Mouse (Mus musculus) erythroid progenitor cell, adult 5-6 weeks (primary cell): ENCODE measurements around the gene Gm21773. TPM values are rescaled to one million over a fixed set of nuclear protein-coding genes. Genes with fewer than 3 reads are reported as not detected.
"Not testable (repeated sequence)": the region's sequence is repeated elsewhere in the genome, so short reads cannot be mapped to it uniquely, and the experiment has no call there.

Experiments
- ATAC-seq: replicated peaks from 2 replicates; pipeline ENCODE4 v1.8.0; 2016; ENCODE audit warnings: moderate number of reproducible peaks, mild to moderate bottlenecking, moderate TSS enrichment, inconsistent platforms; ENCODE audit not compliant: poor library complexity, low FRiP score, severe bottlenecking
- total RNA-seq, 2 experiments: library from RNA; stranded (forward) in 1 of 2; stranded (reverse) in 1 of 2; fragments of 150-400 nt in 1 of 2; fragments of 186-747, 209-891 nt in 1 of 2; gene quantifications; 2 replicates each; pipeline versions ENCODE4 v1.2.3 to v1.2.4; 2015 to 2017; ENCODE audit warnings: low replicate concordance in 2 of 2

Gm21773 gene
- total RNA-seq (2015; ENCODE audit: low replicate concordance), result not detected in 2 replicates
- total RNA-seq (2017; ENCODE audit: low replicate concordance), result not detected in 2 replicates

DNA sequence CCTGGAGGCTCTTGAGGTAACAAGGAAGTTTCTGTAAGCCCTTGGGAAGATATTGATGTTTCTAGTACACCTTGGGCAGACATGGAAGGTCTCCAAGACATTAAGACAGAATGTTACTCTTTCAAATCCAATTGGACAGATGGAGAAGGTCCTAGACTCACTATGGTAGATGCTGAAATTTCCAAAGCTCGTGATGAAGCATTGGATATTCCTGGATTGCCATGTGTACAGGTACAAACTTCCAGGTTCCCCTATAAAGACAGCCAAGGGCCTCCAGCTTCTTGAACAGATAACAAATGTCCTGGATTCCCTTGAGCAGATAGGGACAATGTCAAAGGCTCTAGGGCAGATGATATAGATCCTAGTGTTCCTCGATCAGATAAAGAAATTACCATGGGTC lies at the start of gene Gm21773:
Gene Gm21773 (minus strand): TSS at position 101 of the 400 bp plus-strand sequence.
- not testable (repeated sequence) for ATAC-seq
